Mouse (Mus musculus) hindbrain, postnatal 0 days (tissue): Measurements from ENCODE around the gene Fzd7. TPM values are rescaled to one million over a fixed set of nuclear protein-coding genes. Genes with fewer than 3 reads are reported as not detected.

ENCODE experiments used
- ATAC-seq: fragments of 200-750 bp; cut with Nextera tagmentation; 2 replicates; pipeline ENCODE4 v1.8.0; 2017; ENCODE audit warnings: mild to moderate bottlenecking, moderate TSS enrichment, moderate library complexity
- DNase-seq: peaks from one replicate; pipeline ENCODE4 v3.0.0-alpha.2; 2015; ENCODE audit warnings: low spot score
- H3K27ac ChIP-seq: fragments of 300-500 bp; sonication (generic); 2 replicates; pipeline ENCODE4 v1.5.1; 2014; ENCODE audit warnings: mild to moderate bottlenecking
- H3K27me3 ChIP-seq: fragments of 300-500 bp; sonication (generic); 2 replicates; pipeline ENCODE4 v1.6.1; 2014; ENCODE audit warnings: low read length, mixed read lengths; ENCODE audit not compliant: insufficient read depth
- H3K36me3 ChIP-seq: fragments of 300-500 bp; sonication (generic); 2 replicates; pipeline ENCODE4 v1.6.1; 2014; ENCODE audit warnings: low read length, mixed read lengths; ENCODE audit not compliant: insufficient read depth
- H3K4me1 ChIP-seq: fragments of 300-500 bp; sonication (generic); 2 replicates; pipeline ENCODE4 v1.6.1; 2014; ENCODE audit warnings: antibody characterized with exemption, low read length, mixed read lengths; ENCODE audit not compliant: insufficient read depth
- H3K4me2 ChIP-seq: fragments of 300-500 bp; sonication (generic); 2 replicates; pipeline ENCODE4 v1.6.1; 2014; ENCODE audit warnings: low read depth, mild to moderate bottlenecking, low read length, moderate library complexity, mixed read lengths
- H3K4me3 ChIP-seq: fragments of 300-500 bp; sonication (generic); 2 replicates; pipeline ENCODE4 v1.5.1; 2014; ENCODE audit warnings: low read length
- H3K9ac ChIP-seq: fragments of 300-500 bp; sonication (generic); replicated peaks from 2 replicates; pipeline ENCODE4 v1.6.1; 2014; ENCODE audit warnings: mild to moderate bottlenecking, low read length, moderate library complexity, mixed read lengths
- H3K9me3 ChIP-seq: fragments of 300-500 bp; sonication (generic); 2 replicates; pipeline ENCODE4 v1.6.1; 2016; ENCODE audit warnings: low read length, mixed read lengths
- CTCF ChIP-seq: IDR thresholded peaks from 2 replicates; pipeline ENCODE4 v1.5.1; 2016; ENCODE audit warnings: antibody characterized with exemption, control low read depth, low read depth
- WGBS: fragments of 180-500 bp; shearing (Covaris S2); extraction: QIAGEN DNeasy Blood & Tissue Kit; methylation state at CpG from one replicate; pipeline ENCODE4 v1.1.7; 2014; 5-methylcytosine and 5-hydroxymethylcytosine counted together
- polyA plus RNA-seq: library from polyadenylated mRNA; unstranded; fragments of >200 nt; fragmentation: Nextera tagmentation; extraction: Ambion mirVana; gene quantifications from 2 replicates; pipeline ENCODE4 v1.2.1, GENCODE M21; 2015
- total RNA-seq: library from RNA; depleted of rRNA; stranded (reverse); fragments of >200 nt; gene quantifications from 2 replicates; pipeline ENCODE4 v1.2.3, GENCODE M21; 2014; rRNA removed

Fzd7 gene
- total RNA-seq (17.2 and 19.9 TPM in 2 replicates), polyA plus RNA-seq (1.4 and 1.8 TPM in 2 replicates)

- Histone ChIP-seq H3K9me3 (no peaks in the 10 kb centered on the region), H3K4me1 (peaks cover 3% of the 10 kb centered on the region; the same call in 1 of the 2 replicates), H3K27ac (peak within 1 kb of the TSS; percentile 75), H3K9ac (peak within 1 kb of the TSS; percentile 67), H3K27me3 (no peaks in the 10 kb centered on the region; the same call in 1 of the 2 replicates), H3K36me3 (no peaks in the 10 kb centered on the region), H3K4me3 (peak within 1 kb of the TSS; percentile 58), H3K4me2 (peak within 1 kb of the TSS; percentile 94)
- no peak for DNase-seq
- no peak for TF ChIP-seq CTCF
- WGBS = under 1% methylated on average over 35 of the region's 35 CpGs
- peak; percentile 16; the same call in 1 of the 2 replicates for ATAC-seq
Observed at GRCm38 (mm10) chr1:59482331-59482695, at the start of gene Fzd7. Gene Fzd7 (plus strand): TSS chr1:59482424.

DNA sequence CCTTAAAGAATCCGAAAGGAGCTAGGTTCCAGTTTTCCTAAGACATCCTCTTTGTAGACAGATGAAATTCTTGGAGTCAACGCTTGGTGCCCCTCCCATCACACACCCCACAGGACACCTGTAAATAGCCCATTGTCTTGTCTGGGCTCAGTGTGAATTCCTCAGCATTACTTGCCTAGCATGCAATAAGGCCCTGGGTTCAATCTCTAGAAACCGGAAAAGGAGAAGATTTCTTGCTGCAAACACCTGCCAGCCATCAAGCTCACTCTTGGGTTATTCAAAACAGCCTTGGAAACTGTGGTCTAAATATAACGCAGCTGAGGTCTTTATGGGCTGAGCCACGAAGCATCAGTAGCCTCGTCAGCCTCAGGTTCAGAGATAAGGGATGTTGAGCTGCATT lies 48.9 kb upstream of the Fzd7 start:
- ATAC-seq = no peak
- no peak overlapping the region for H3K27ac ChIP-seq

DNA sequence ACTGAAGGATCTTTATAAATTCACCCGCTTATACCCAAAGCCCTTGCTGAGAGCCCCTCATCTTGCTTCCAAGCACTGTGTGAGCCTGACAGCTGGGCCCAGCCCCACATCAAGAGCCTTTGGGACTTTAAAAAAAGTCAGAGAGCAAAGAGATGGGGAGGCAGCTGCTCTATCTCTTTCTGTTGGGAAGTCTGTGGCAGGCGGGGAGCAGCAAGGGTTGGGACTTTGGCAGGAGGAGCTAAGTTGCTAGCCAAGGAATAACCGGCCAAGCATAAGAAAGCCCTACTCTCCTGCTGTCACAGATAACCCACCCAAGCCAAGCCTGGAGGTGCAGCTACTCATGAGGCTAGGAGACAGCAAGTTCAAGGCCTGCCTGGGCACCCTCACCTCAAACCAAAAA lies 48.2 kb upstream of the Fzd7 start:
- WGBS = 31% methylated on average over 3 of the region's 3 CpGs
- ATAC-seq = peak; percentile 85

More for the DNA sequence above, 48.9 kb upstream of the Fzd7 start:
- 77% methylated on average over 6 of the region's 6 CpGs for WGBS
- peaks cover 3% of the 10 kb centered on the region; the same call in 1 of the 2 replicates for H3K4me1 ChIP-seq
- TF ChIP-seq CTCF = no peak
- DNase-seq = no peak
- H3K27me3 ChIP-seq = no peaks in the 10 kb centered on the region
- no peak overlapping the region for H3K4me3 ChIP-seq
- H3K9ac ChIP-seq = no peak overlapping the region
- no peaks in the 10 kb centered on the region for H3K9me3 ChIP-seq
- H3K36me3 ChIP-seq = no peaks in the 10 kb centered on the region
- no peak overlapping the region for H3K4me2 ChIP-seq

GRCm38 (mm10) chr1:59435270-59435669 lies 47.0 kb upstream of the Fzd7 start:
- DNase-seq (no peak), ATAC-seq (no peak)
- H3K4me3 ChIP-seq = no peak overlapping the region
- no peak overlapping the region for H3K27ac ChIP-seq
- peaks cover 3% of the 10 kb centered on the region; the same call in 1 of the 2 replicates for H3K4me1 ChIP-seq
- no peaks in the 10 kb centered on the region for H3K9me3 ChIP-seq
- H3K9ac ChIP-seq = no peak overlapping the region
- H3K36me3 ChIP-seq = no peaks in the 10 kb centered on the region
- no peaks in the 10 kb centered on the region for H3K27me3 ChIP-seq
- TF ChIP-seq CTCF = no peak
- 91% methylated on average over 5 of the region's 5 CpGs for WGBS
- no peak overlapping the region for H3K4me2 ChIP-seq

More for the DNA sequence above, 48.2 kb upstream of the Fzd7 start:
- Histone ChIP-seq H3K9ac (no peak overlapping the region), H3K4me3 (no peak overlapping the region), H3K4me2 (no peak overlapping the region), H3K27ac (no peak overlapping the region), H3K36me3 (no peaks in the 10 kb centered on the region), H3K9me3 (no peaks in the 10 kb centered on the region), H3K27me3 (no peaks in the 10 kb centered on the region), H3K4me1 (peaks cover 3% of the 10 kb centered on the region; the same call in 1 of the 2 replicates)
- no peak for TF ChIP-seq CTCF
- peak; percentile 82 for DNase-seq

DNA sequence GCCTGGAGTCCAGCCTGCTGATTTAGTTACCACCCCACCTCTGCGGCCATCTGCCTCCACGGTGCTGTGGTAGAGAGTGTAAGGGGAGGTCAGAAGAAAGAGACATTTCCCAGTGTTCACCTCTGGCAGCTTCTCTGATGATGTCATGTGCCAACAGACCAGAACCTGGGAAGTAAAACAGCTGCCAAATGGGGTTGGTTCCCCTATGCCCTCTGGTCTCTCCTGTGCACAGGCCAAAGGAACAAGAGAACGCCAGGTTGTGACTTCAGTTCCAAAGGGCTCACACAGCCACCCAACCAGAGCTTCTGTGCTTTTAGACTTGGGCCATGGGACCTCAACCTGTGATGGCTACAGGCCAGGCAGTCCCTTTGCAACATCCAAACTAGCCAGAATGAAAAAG lies 45.9 kb upstream of the Fzd7 start:
- no peaks in the 10 kb centered on the region for H3K36me3 ChIP-seq
- H3K4me1 ChIP-seq = peaks cover 3% of the 10 kb centered on the region; the same call in 1 of the 2 replicates
- no peak overlapping the region for H3K4me2 ChIP-seq
- no peak overlapping the region for H3K27ac ChIP-seq
- WGBS = 77% methylated on average over 3 of the region's 3 CpGs
- H3K4me3 ChIP-seq = no peak overlapping the region
- no peak for TF ChIP-seq CTCF
- no peaks in the 10 kb centered on the region for H3K9me3 ChIP-seq
- no peak overlapping the region for H3K9ac ChIP-seq
- DNase-seq (no peak), ATAC-seq (no peak)
- H3K27me3 ChIP-seq = no peaks in the 10 kb centered on the region

DNA sequence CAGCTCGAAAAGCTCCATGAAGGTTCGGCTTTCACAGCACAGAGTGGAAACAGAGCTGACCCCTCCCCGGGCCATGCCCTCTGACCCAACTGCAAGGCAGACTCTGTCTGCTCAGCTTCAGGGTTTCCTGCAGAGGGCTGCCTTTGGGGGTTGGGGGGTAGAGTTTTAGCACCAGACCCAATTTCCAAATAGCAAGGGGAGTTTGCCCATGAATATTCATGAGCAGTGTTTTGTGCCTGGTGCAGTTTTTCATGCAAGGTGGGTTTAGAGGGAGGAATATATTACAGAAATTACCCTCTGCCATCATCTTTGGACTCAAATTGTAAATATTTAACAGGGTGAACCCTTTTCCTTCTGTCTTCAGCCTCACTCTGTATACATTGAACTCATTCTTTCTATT lies 44.3 kb upstream of the Fzd7 start:
- Histone ChIP-seq H3K36me3 (no peaks in the 10 kb centered on the region), H3K27ac (no peak overlapping the region), H3K9me3 (no peaks in the 10 kb centered on the region), H3K9ac (no peak overlapping the region), H3K4me2 (no peak overlapping the region), H3K27me3 (no peaks in the 10 kb centered on the region), H3K4me3 (no peak overlapping the region), H3K4me1 (peaks cover 3% of the 10 kb centered on the region; the same call in 1 of the 2 replicates)
- WGBS = 21% methylated on average over 3 of the region's 3 CpGs
- DNase-seq = no peak
- no peak for ATAC-seq
- TF ChIP-seq CTCF = no peak

DNA sequence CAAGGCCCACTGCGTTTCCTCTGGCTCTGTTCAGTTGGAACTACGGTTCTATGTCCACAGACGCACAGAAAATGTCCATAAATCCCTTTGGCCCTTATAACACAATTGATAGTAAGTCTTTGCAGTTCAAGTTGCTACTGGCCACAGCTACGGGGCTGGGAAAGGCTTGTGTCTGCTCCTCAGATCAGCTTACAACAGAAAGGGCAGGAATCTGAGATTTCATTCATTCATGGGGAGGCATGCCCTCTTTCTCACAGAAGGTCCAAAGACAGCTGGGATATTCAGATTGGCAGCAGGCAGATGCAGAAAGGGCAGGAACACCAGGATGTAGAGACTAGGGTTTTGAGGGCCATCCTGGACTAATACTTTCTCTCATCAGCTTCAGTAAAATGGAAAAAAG lies 43.9 kb upstream of the Fzd7 start:
- Histone ChIP-seq H3K4me3 (no peak overlapping the region), H3K9ac (no peak overlapping the region), H3K4me2 (no peak overlapping the region), H3K36me3 (no peaks in the 10 kb centered on the region), H3K4me1 (peaks cover 3% of the 10 kb centered on the region; the same call in 1 of the 2 replicates), H3K27ac (no peak overlapping the region), H3K9me3 (no peaks in the 10 kb centered on the region), H3K27me3 (no peaks in the 10 kb centered on the region)
- ATAC-seq = no peak
- WGBS = 50% methylated on average over 4 of the region's 4 CpGs
- no peak for TF ChIP-seq CTCF
- no peak for DNase-seq
